Mouse (Mus musculus) mature B cell (primary cell): ENCODE measurements around the gene Efcab6.
"Not testable (repeated sequence)": the region's sequence is repeated elsewhere in the genome, so short reads cannot be mapped to it uniquely, and the experiment has no call there.

Source experiments
- in situ Hi-C: fragments of 300-500 bp; cut with MboI; formaldehyde crosslinking; loops from 2 replicates; pipeline ENCODE4 v1.14.3; 2019

The Efcab6 gene

GRCm38 (mm10) chr15:84065140-84065539 is at the start of gene Efcab6:
Gene Efcab6 (minus strand): TSS chr15:84065379.
- in situ Hi-C loops, result no loop called here

- in situ Hi-C loops, result no loop called here
Measured at GRCm38 (mm10) chr15:84113873-84114272, 48.7 kb upstream of the Efcab6 start.

- in situ Hi-C loops, result no loop called here
Measured at GRCm38 (mm10) chr15:84108899-84109298, 43.7 kb upstream of the Efcab6 start.

DNA sequence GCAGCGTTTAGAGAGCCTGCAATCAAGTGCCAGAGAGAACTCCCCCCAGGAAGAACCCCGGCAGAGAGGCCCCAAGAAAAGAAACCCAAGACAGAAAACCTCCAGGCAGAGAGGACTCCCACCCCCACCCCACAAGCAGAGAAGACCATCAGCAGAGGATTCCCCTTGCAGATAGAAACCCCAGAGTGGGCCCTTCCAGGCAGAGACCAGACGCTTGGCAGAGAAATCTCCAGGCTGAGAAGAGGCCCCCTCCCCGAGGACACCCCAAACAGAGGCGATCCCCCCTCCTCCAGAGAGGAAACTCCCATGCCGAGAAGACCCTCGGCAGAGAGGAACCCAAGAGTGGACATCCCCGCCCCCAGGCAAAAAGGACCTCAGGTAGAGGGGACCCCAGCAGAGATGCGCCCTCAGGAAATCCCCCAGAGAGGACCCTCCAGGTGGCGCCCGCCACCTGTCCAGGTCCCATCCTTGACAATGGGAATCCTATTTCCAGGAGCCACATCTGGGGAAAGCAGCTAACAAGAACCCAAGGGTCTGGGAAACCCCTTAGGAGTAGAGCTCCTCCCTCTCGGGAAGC is 40.8 kb upstream of the Efcab6 start:
- in situ Hi-C loops, result no loop called here

DNA sequence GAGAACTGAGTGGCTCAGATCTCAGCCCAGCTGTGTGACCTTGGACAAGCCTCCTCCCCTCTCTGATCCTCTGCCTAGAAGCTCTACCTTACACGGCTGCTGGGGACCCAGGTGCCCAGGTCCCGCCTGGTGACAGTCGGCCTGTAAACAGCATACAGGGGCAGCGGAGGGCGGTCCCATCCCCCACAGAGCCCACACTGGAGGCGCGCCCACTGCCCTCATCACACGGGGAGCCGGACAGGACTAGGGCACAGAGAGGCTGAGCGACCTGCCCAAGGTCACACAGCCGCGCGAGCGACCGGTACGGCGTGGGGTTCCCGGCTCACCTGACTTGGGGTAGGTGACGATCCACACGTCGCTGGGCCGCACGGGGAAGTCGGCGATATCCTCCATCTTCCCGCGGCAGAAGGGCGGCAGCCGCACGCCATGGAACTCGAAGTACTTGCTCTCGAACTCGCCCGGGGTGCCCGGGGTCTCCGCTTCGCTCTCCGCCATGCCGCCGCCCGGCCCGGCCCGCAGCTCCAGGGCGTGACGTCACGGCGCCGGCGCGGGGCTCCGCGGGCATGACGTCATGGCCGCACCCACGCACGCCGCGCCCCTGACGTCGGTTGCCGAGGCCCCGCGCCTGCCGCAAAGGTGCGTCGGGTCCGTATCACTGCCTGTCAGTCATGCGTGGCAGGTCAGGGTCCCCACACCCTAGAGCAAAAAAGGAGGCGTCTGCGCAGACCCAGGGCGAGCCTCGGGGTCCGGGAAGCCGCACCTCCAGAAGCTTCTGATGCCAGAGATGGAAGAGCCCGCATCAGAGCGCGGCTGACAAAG is 40.1 kb upstream of the Efcab6 start, which contains the start of gene Sult4a1:
TSS of gene Sult4a1 (minus strand) at position 650 of the 819 bp plus-strand sequence.
- in situ Hi-C loops, result no loop called here

DNA sequence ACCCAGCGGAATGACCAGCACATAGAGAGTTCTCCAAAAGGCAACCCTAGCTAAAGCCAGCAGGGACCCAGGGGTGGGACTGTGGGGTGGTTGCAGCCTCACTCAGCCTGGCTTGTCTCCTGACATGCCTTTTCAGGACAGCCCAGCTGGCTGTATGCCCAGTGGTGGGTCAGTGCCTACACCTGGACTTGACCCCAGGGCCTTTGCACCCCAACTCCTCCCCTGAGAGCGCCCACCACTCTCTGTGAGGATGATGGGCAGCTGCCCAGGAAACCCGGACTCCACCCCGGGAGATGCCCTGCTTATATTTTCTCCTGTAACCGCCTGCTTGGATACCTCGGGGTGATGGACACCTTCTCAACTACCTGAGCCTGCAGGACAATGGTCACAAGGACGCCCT is 39.4 kb upstream of the Efcab6 start:
- in situ Hi-C loops, result no loop called here

DNA sequence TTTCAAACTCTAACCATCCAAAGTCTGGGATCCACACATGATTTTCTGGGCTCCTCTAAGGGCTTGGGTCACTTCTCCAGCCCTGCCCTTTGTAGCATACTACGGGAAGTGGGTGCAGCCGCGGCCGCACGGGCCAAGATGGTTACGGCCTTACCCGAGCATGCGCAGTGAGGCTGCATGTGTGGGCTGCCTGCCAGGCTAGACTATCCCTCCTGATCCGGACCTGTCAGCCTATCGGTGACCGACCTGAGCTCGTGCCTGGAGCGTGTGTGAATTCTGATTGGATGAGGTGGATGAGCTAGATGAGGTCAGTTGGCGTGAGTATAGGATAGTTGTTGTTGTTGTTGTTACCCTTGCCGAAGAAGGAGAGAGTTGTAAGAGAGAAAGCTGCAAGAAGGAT is 32.4 kb upstream of the Efcab6 start:
- in situ Hi-C loops, result not testable (repeated sequence)

GRCm38 (mm10) chr15:84096051-84096450 is 30.9 kb upstream of the Efcab6 start:
- in situ Hi-C loops, result no loop called here

DNA sequence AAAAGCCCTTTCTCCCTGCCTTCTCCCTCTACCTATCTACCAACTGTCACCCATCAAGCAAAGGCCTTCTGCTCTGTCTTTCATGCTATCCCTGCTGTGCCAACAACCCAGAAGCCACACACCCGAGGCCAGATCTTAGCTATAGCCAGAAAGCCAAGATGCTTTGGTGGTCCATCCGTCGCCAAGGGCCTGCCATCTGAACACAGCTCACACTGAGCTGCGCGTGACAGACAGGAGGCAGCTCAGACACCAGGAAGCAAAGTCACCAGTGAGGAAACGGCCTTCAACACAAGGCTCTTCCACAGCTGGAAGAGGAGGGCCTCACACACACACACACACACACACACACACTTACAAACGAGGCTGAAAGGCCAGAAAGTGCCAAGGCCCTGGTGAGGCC is 29.7 kb upstream of the Efcab6 start:
- in situ Hi-C loops, result no loop called here

DNA sequence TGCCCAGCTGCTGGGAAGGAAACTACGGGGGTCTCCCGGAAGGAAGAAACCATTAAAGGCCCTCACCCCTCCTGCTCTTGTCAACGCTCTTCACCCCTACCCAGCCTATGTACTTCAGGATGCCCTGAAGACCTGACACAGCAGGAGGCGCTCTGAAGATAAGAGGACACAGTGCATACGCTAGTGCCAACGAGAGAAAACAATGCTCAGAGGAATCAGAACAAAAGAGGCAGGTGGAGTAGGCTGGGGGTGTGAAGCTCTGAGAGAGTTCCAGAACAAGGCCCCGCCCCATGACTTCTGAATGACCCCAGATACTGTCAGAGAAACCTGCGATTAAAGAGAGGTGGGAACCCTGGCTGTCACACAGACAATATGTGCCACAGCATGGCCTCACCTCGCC is 21.6 kb upstream of the Efcab6 start:
- in situ Hi-C loops, result no loop called here

- in situ Hi-C loops, result no loop called here
Measured at GRCm38 (mm10) chr15:84086364-84086763, 21.2 kb upstream of the Efcab6 start.

DNA sequence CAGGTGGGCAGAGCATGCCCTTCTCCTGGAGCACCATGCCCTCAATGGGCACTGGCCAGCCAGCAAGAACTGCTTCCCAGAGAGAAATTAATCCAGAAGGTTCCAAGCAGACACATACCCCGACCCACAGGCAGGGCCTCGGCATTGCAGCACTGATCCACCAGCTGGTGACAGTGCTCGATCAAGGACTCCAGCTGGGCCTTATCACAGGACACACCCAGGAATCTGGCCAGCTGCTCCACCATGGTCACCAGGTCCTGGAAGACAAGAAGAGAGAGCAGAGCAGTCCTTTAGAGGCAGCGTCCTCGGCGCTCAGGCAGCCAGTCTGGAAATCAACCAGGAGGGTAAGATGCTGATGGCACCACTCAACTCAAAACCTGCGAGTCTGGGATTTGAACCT is 14.9 kb upstream of the Efcab6 start:
- in situ Hi-C loops, result no loop called here

DNA sequence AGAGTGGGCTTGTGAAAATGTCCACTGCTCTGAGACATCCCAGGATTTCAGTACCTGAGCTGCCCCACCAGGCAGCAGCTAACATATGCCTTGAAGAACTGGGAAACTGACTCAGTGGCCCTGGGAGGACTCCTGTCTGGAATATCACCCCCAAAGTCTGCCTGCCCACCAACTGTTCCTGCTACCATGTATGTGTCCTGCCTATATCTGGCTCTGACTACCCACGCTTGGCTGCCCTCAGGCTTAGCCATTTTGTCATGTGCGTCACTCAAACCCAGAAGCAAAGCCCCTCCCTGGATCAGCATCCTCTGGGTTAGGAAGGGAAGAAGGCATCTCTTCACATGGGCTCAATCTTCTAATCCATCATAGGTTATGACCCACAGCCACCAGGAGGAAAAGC is 14.3 kb upstream of the Efcab6 start:
- in situ Hi-C loops, result no loop called here

- in situ Hi-C loops, result no loop called here
Measured at GRCm38 (mm10) chr15:84078667-84079066, 13.5 kb upstream of the Efcab6 start.

DNA sequence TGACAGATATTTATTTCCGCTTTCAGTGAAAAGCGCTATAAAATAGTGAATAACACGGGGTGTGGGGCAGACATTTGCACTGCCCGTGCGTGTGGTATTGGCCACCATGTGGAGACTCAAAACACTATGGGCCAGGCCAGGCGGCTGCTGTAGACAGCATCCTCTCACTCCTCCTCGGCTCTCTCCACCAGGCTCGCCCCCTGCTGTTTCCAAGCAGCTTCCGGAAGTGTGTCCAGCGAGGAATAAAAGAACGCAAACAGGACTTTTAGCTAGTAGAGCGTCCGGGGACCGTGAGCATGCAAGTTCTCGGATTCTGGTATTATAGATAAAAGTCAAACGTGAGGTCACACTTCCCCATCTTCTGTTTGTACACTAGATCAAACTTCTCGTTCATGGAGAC is 12.0 kb upstream of the Efcab6 start:
- in situ Hi-C loops, result no loop called here

DNA sequence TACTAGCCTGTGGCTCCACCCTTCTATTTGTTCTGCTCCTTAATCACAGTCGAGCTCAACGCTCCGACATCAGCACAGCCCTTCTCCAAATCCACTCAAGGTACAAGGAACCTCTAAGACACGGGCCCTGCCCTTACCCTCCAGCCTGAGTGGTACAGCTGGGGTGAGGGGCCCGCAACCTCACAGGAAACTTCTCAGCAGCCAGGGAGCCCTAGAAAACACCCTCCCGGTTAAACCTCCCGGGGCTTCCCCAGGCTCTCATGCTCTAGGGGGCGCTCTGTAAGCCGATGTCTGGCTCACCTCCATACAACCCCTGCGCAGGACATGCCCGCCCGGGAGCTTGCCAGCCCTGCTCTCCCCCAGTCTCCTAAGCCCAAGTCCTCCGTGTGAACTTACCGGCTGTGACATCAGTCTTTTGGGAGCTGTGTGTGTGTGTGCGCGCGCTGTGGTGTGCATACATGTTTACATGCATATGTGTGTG is 9.6 kb upstream of the Efcab6 start:
- in situ Hi-C loops, result no loop called here

DNA sequence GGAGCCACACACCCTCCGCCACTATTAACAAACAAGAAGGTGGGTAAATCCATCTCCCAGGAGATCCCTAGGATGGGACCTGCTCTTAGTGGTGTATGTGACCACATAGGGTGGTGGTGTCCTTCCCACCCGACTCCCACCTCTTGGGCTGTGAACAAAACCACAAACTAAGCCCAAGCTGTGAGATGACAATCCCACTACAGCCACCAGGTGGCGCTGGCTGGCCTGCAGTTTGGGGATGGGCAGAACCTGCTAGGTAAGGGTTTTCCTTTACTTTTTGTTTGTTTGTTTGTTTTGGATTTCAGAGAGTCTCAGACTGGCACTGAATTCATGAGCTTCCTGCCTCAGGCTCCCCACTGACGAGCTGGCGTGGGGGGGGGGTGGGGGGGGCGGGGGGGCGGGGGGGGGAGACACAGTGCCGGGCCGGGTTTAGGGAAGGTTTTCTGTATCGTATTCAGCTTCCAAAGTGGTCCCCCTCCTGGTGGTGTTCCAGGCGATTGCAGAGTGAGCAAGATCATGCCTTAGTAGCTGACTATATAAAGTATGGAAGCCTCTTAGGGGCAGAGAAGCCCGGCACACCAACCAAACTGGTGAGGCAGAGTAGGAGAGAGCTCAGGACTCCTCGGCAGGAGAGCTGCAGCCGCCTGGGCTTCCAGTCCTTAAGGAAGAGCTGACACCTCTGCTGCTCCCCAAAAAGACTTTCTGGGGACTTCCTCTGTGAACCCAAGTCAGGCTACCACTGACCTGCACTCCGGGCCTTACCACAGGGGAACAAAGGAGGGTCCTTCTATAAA is 8.9 kb upstream of the Efcab6 start:
- in situ Hi-C loops, result no loop called here

GRCm38 (mm10) chr15:84073058-84073457 is 7.9 kb upstream of the Efcab6 start:
- in situ Hi-C loops, result no loop called here

- in situ Hi-C loops, result no loop called here
Measured at GRCm38 (mm10) chr15:84072226-84072625, 7.0 kb upstream of the Efcab6 start.

GRCm38 (mm10) chr15:84070116-84070676 is 5.0 kb upstream of the Efcab6 start:
- in situ Hi-C loops, result no loop called here

DNA sequence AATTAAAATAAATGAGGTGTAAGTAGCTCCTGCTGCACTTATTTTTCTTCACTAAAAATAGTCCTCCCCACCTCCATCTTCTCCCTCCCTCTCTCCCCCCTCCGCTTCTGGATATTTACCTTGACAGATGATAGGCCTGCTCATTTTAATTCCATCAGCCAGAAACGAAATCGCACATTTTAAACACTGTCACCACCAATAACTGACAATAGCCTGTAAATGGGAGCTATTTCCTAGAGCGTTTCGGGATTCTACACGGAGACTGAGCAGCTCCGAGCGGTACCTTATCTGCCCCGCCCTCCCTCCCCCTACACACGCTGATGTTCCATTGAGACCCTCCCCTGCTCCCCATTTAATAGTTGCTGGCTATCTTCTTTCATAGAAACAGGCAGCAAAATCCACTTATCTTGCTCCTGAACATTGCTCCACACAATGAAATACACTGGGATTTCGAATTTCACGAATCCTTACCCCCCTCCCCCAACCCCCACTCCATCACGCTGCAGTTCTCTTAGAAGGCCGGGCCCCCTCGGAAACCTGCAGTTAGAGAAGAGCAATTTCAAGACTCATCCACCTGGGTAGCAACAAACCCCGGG is 4.4 kb upstream of the Efcab6 start:
- in situ Hi-C loops, result no loop called here

- in situ Hi-C loops, result no loop called here
Measured at GRCm38 (mm10) chr15:84065701-84066100, 522 bp upstream of the Efcab6 start.
